ENCODE assay signal across 16 mouse cellular contexts in genomic region chr17:13687086-13687485, GRCm38 (mm10).
A peak's percentile ranks its signal among the peaks of the same experiment; 100 is the strongest.
DNase-seq lines count a peak whose midpoint lies in the region; ATAC-seq and TF ChIP-seq lines count a peak whose summit lies in the region.
"Had no signal": no experiment of that assay in that cellular context is flagged by ENCODE, and none has a peak within 500 bp of the region (broad histone marks: within the 10 kb centered on the region; RNA-seq: fewer than 3 reads in every experiment).

No protein-coding gene starts in this region.

- 39% methylated on average over 4 of the region's 4 CpGs for WGBS in hindbrain, postnatal 0 days
- WGBS in hindbrain, embryonic 14.5 days: 47% methylated on average over 4 of the region's 4 CpGs
- 33% methylated on average over 4 of the region's 4 CpGs for WGBS in midbrain, postnatal 0 days

- no peaks in the 10 kb centered on the region for H3K27me3 ChIP-seq in hindbrain, postnatal 0 days (ENCODE audit: insufficient read depth, low read length)
- H3K27me3 ChIP-seq in hindbrain, embryonic 14.5 days (ENCODE audit: control insufficient read depth, insufficient read depth, low read length): no peaks in the 10 kb centered on the region
- no peaks in the 10 kb centered on the region for H3K27me3 ChIP-seq in midbrain, postnatal 0 days (ENCODE audit: insufficient read depth, low read length)
- H3K27me3 ChIP-seq: embryonic facial prominence, embryonic 12.5 days; heart, embryonic 13.5 days; hindbrain, embryonic 13.5 days had no signal

- no peak for TF ChIP-seq CTCF in hindbrain, postnatal 0 days (IDR thresholded peaks at IDR 0.05; ENCODE audit: low read depth)
- no peak for TF ChIP-seq CTCF in midbrain, postnatal 0 days (IDR thresholded peaks at IDR 0.05)

- H3K4me2 ChIP-seq in hindbrain, postnatal 0 days (ENCODE audit: low read depth, low read length): no peak overlapping the region
- H3K4me2 ChIP-seq in hindbrain, embryonic 14.5 days (replicated peaks): no peak overlapping the region
- no peak overlapping the region for H3K4me2 ChIP-seq in midbrain, postnatal 0 days (ENCODE audit: low read depth, low read length, poor library complexity, severe bottlenecking)
- H3K4me2 ChIP-seq: embryonic facial prominence, embryonic 12.5 days; heart, embryonic 13.5 days; hindbrain, embryonic 13.5 days had no signal

- H3K9me3 ChIP-seq in hindbrain, postnatal 0 days (ENCODE audit: low read length): no peaks in the 10 kb centered on the region
- no peaks in the 10 kb centered on the region for H3K9me3 ChIP-seq in hindbrain, embryonic 14.5 days (ENCODE audit: control insufficient read depth, low read length)
- no peaks in the 10 kb centered on the region for H3K9me3 ChIP-seq in midbrain, postnatal 0 days (ENCODE audit: low read length)
- H3K9me3 ChIP-seq: embryonic facial prominence, embryonic 12.5 days; heart, embryonic 13.5 days; hindbrain, embryonic 13.5 days had no signal

- H3K4me1 ChIP-seq in hindbrain, postnatal 0 days (ENCODE audit: insufficient read depth, low read length): peaks cover 3% of the 10 kb centered on the region; the same call in 1 of the 2 replicates
- no peaks in the 10 kb centered on the region for H3K4me1 ChIP-seq in hindbrain, embryonic 14.5 days (replicated peaks; ENCODE audit: control insufficient read depth, insufficient read depth, low read length)
- H3K4me1 ChIP-seq in midbrain, postnatal 0 days (ENCODE audit: insufficient read depth, low read length): 0 out of 2 replicates have a peak, but pooled peaks cover 9% of the 10 kb centered on the region

- peak; percentile 38; the same call in 1 of the 2 replicates for ATAC-seq in hindbrain, postnatal 0 days
- ATAC-seq in hindbrain, embryonic 14.5 days (ENCODE audit: low FRiP score): no peak; the same call in 1 of the 2 replicates
- ATAC-seq in midbrain, postnatal 0 days (ENCODE audit: low FRiP score): peak; percentile 40; the same call in 1 of the 2 replicates
- no peak for ATAC-seq in megakaryocyte, adult 5-6 weeks (ENCODE audit: poor library complexity, severe bottlenecking)
- ATAC-seq: forebrain, embryonic 14.5 days; inflammation-experienced regulatory T-cells, adult 6 months had no signal

- H3K27ac ChIP-seq in hindbrain, postnatal 0 days: no peak overlapping the region
- no peak overlapping the region for H3K27ac ChIP-seq in hindbrain, embryonic 14.5 days
- H3K27ac ChIP-seq in midbrain, postnatal 0 days (ENCODE audit: low read depth, low read length): peak overlapping the region; percentile 3; the same call in 1 of the 2 replicates
- H3K27ac ChIP-seq: embryonic facial prominence, embryonic 12.5 days; heart, embryonic 13.5 days; hindbrain, embryonic 13.5 days had no signal

- H3K9ac ChIP-seq in hindbrain, postnatal 0 days (replicated peaks; ENCODE audit: low read length): no peak overlapping the region
- H3K9ac ChIP-seq in hindbrain, embryonic 14.5 days: no peak overlapping the region
- no peak overlapping the region for H3K9ac ChIP-seq in midbrain, postnatal 0 days (replicated peaks; ENCODE audit: low read length, poor library complexity, severe bottlenecking)
- H3K9ac ChIP-seq: embryonic facial prominence, embryonic 12.5 days; heart, embryonic 13.5 days; hindbrain, embryonic 13.5 days had no signal

- H3K36me3 ChIP-seq in hindbrain, postnatal 0 days (ENCODE audit: insufficient read depth, low read length): no peaks in the 10 kb centered on the region
- no peaks in the 10 kb centered on the region for H3K36me3 ChIP-seq in hindbrain, embryonic 14.5 days (replicated peaks; ENCODE audit: control insufficient read depth, insufficient read depth)
- no peaks in the 10 kb centered on the region for H3K36me3 ChIP-seq in midbrain, postnatal 0 days (ENCODE audit: insufficient read depth, low read length)
- H3K36me3 ChIP-seq: embryonic facial prominence, embryonic 12.5 days; heart, embryonic 13.5 days; hindbrain, embryonic 13.5 days had no signal

- no peak for DNase-seq in hindbrain, postnatal 0 days (ENCODE audit: low spot score)
- no peak for DNase-seq in hindbrain, embryonic 14.5 days (ENCODE audit: low spot score)
- peak; percentile 57 for DNase-seq in R1 (ENCODE audit: low read depth, low spot score)
- peak; percentile 30 for DNase-seq in ZHBTc4 (ENCODE audit: low read depth, low spot score)
- peak; percentile 60 for DNase-seq in midbrain, postnatal 0 days (ENCODE audit: low spot score)
- DNase-seq: cerebellum, adult 11-12 months; cerebellum, adult 9-10 months; cerebellum, postnatal 25 days; gastrocnemius, postnatal 36 days; heart, adult 11 months had no signal

- H3K4me3 ChIP-seq in hindbrain, postnatal 0 days (ENCODE audit: low read length): no peak overlapping the region
- no peak overlapping the region for H3K4me3 ChIP-seq in hindbrain, embryonic 14.5 days (replicated peaks; ENCODE audit: low read length)
- no peak overlapping the region for H3K4me3 ChIP-seq in midbrain, postnatal 0 days (ENCODE audit: low read depth, low read length)
- H3K4me3 ChIP-seq: embryonic facial prominence, embryonic 12.5 days; heart, embryonic 13.5 days; hindbrain, embryonic 13.5 days had no signal

Comparison
In these comparisons a context has a peak if more than half of its experiments do, and no peak if none do; other contexts are left out.
1. ATAC-seq: peak in hindbrain, postnatal 0 days (single experiment) and midbrain, postnatal 0 days (single experiment); none in hindbrain, embryonic 14.5 days (single experiment) and megakaryocyte, adult 5-6 weeks (single experiment).
2. DNase-seq: peak in R1 (single experiment), ZHBTc4 (single experiment) and midbrain, postnatal 0 days (single experiment); none in hindbrain, postnatal 0 days (single experiment) and hindbrain, embryonic 14.5 days (single experiment).